Mouse (Mus musculus) embryonic fibroblast, embryonic 13.5 days (primary cell): ENCODE measurements around the gene Ttc16.

ENCODE experiments used
- CTCF ChIP-seq: IDR thresholded peaks from 2 replicates; pipeline ENCODE4 v1.5.1; 2011; ENCODE audit warnings: mild to moderate bottlenecking, control low read depth, low read length, moderate library complexity, borderline replicate concordance; ENCODE audit not compliant: insufficient read depth
- POLR2A ChIP-seq: IDR thresholded peaks from 2 replicates; pipeline ENCODE4 v1.6.1; 2011; ENCODE audit warnings: low read depth, mild to moderate bottlenecking, control low read depth, low read length, moderate library complexity

GRCm38 (mm10) chr2:32742173-32742531, 33.3 kb downstream of the Ttc16 start:
- TF ChIP-seq POLR2A (no peak), CTCF (no peak)
